Mouse (Mus musculus): Measurements from ENCODE around the gene Khdc1a.
"Not testable (repeated sequence)": the region's sequence is repeated elsewhere in the genome, so short reads cannot be mapped to it uniquely, and the experiment has no call there.

The Khdc1a gene

GRCm38 (mm10) chr1:21349341-21349740 is at the start of gene Khdc1a:
Gene Khdc1a (plus strand): TSS chr1:21349641.
- DNase-seq (ENCODE audit: extremely low spot score, low spot score) = no peak

- no peak for DNase-seq (ENCODE audit: extremely low spot score, low spot score)
Measured at GRCm38 (mm10) chr1:21299826-21300225, 49.6 kb upstream of the Khdc1a start.

- no peak for DNase-seq (ENCODE audit: extremely low spot score, low spot score)
Measured at GRCm38 (mm10) chr1:21301686-21302085, 47.8 kb upstream of the Khdc1a start.

- no peak for DNase-seq (ENCODE audit: extremely low spot score, low spot score)
Measured at GRCm38 (mm10) chr1:21304174-21304573, 45.3 kb upstream of the Khdc1a start.

- no peak for DNase-seq (ENCODE audit: extremely low spot score, low spot score)
Measured at GRCm38 (mm10) chr1:21304646-21305045, 44.8 kb upstream of the Khdc1a start.

- no peak for DNase-seq (ENCODE audit: extremely low spot score, low spot score)
Measured at GRCm38 (mm10) chr1:21305443-21305842, 44.0 kb upstream of the Khdc1a start.

- DNase-seq (ENCODE audit: extremely low spot score, low spot score) = no peak
Measured at GRCm38 (mm10) chr1:21314336-21314735, 35.1 kb upstream of the Khdc1a start.

GRCm38 (mm10) chr1:21315756-21316155 is 33.7 kb upstream of the Khdc1a start:
- no peak for DNase-seq (ENCODE audit: extremely low spot score, low spot score)

- DNase-seq (ENCODE audit: extremely low spot score, low spot score) = no peak
Measured at GRCm38 (mm10) chr1:21316305-21316704, 33.1 kb upstream of the Khdc1a start.

GRCm38 (mm10) chr1:21318202-21318601 is 31.2 kb upstream of the Khdc1a start:
- no peak for DNase-seq (ENCODE audit: extremely low spot score, low spot score)

GRCm38 (mm10) chr1:21320271-21320670 is 29.2 kb upstream of the Khdc1a start:
- not testable (repeated sequence) for DNase-seq (ENCODE audit: extremely low spot score, low spot score)

- DNase-seq (ENCODE audit: extremely low spot score, low spot score) = no peak
Measured at GRCm38 (mm10) chr1:21321656-21322055, 27.8 kb upstream of the Khdc1a start.

GRCm38 (mm10) chr1:21323996-21324574 is 25.4 kb upstream of the Khdc1a start:
- no peak for DNase-seq (ENCODE audit: extremely low spot score, low spot score)

GRCm38 (mm10) chr1:21324633-21325032 is 24.8 kb upstream of the Khdc1a start:
- no peak for DNase-seq (ENCODE audit: extremely low spot score, low spot score)

GRCm38 (mm10) chr1:21326733-21327132 is 22.7 kb upstream of the Khdc1a start:
- DNase-seq (ENCODE audit: extremely low spot score, low spot score) = no peak

GRCm38 (mm10) chr1:21331161-21331560 is 18.3 kb upstream of the Khdc1a start:
- DNase-seq (ENCODE audit: extremely low spot score, low spot score) = not testable (repeated sequence)

- no peak for DNase-seq (ENCODE audit: extremely low spot score, low spot score)
Measured at GRCm38 (mm10) chr1:21333222-21333973, 16.0 kb upstream of the Khdc1a start.

- no peak for DNase-seq (ENCODE audit: extremely low spot score, low spot score)
Measured at GRCm38 (mm10) chr1:21335836-21336235, 13.6 kb upstream of the Khdc1a start.

GRCm38 (mm10) chr1:21340745-21341144 is 8.7 kb upstream of the Khdc1a start:
- no peak for DNase-seq (ENCODE audit: extremely low spot score, low spot score)

GRCm38 (mm10) chr1:21344253-21344652 is 5.2 kb upstream of the Khdc1a start:
- peak; percentile 17 for DNase-seq (ENCODE audit: extremely low spot score, low spot score)

- not testable (repeated sequence) for DNase-seq (ENCODE audit: extremely low spot score, low spot score)
Measured at GRCm38 (mm10) chr1:21344752-21345151, 4.7 kb upstream of the Khdc1a start.

GRCm38 (mm10) chr1:21368031-21368430 is 18.6 kb downstream of the Khdc1a start, which contains the start of gene Khdc1c:
Gene Khdc1c (plus strand): TSS chr1:21368331.
- not testable (repeated sequence) for DNase-seq (ENCODE audit: extremely low spot score, low spot score)

- no peak for DNase-seq (ENCODE audit: extremely low spot score, low spot score)
Measured at GRCm38 (mm10) chr1:21383256-21383655, 33.8 kb downstream of the Khdc1a start, which contains the start of gene Khdc1b. Gene Khdc1b (plus strand): TSS chr1:21383556.
